22 mouse cellular contexts compared by ENCODE assay signal in genomic region chr1:33530491-33530890, GRCm38 (mm10).
"Had no signal": no experiment of that assay in that cellular context is flagged by ENCODE, and none has a peak within 500 bp of the region (broad histone marks: within the 10 kb centered on the region; RNA-seq: fewer than 3 reads in every experiment).

No protein-coding gene starts in this region.

- DNase-seq: gastrocnemius, postnatal 14 days; gastrocnemius, postnatal 36 days; heart, adult 11 months; heart, adult 2 months; heart, postnatal 14 days; heart, postnatal 36 days; kidney, adult 11 months; kidney, adult 2 months; kidney, adult 9 months; kidney, postnatal 14 days; kidney, postnatal 36 days; left cerebral cortex, postnatal 4 days had no signal

- H3K36me3 ChIP-seq: heart, embryonic 13.5 days; heart, embryonic 15.5 days; hindbrain, embryonic 13.5 days; hindbrain, embryonic 15.5 days; kidney, embryonic 15.5 days; limb, embryonic 13.5 days; limb, embryonic 15.5 days had no signal

- H3K4me2 ChIP-seq: heart, embryonic 11.5 days; heart, embryonic 13.5 days; heart, embryonic 15.5 days; hindbrain, embryonic 13.5 days; hindbrain, embryonic 15.5 days; kidney, embryonic 15.5 days; limb, embryonic 13.5 days; limb, embryonic 15.5 days had no signal

- H3K27me3 ChIP-seq: heart, embryonic 13.5 days; heart, embryonic 15.5 days; hindbrain, embryonic 13.5 days; hindbrain, embryonic 15.5 days; kidney, embryonic 15.5 days; limb, embryonic 13.5 days; limb, embryonic 15.5 days had no signal

- H3K27ac ChIP-seq: heart, adult 2 months; heart, embryonic 13.5 days; heart, embryonic 15.5 days; kidney, embryonic 15.5 days; kidney, postnatal 0 days; limb, embryonic 13.5 days; limb, embryonic 15.5 days had no signal

- H3K4me1 ChIP-seq: limb, embryonic 13.5 days; limb, embryonic 15.5 days had no signal

- H3K9ac ChIP-seq: heart, embryonic 13.5 days; heart, embryonic 15.5 days; hindbrain, embryonic 13.5 days; hindbrain, embryonic 15.5 days; kidney, embryonic 15.5 days; limb, embryonic 13.5 days; limb, embryonic 15.5 days had no signal

- ATAC-seq: intestine, embryonic 16.5 days had no signal

- H3K9me3 ChIP-seq: heart, embryonic 13.5 days; heart, embryonic 15.5 days; hindbrain, embryonic 13.5 days; hindbrain, embryonic 15.5 days; kidney, embryonic 15.5 days; limb, embryonic 13.5 days; limb, embryonic 15.5 days had no signal

- H3K4me3 ChIP-seq: heart, adult 2 months; heart, embryonic 13.5 days; heart, embryonic 15.5 days; hindbrain, embryonic 13.5 days; hindbrain, embryonic 15.5 days; kidney, embryonic 15.5 days; limb, embryonic 13.5 days; limb, embryonic 15.5 days had no signal
